Mouse (Mus musculus): ENCODE measurements around the gene Card11. TPM values are rescaled to one million over a fixed set of nuclear protein-coding genes. Genes with fewer than 3 reads are reported as not detected.

The Card11 gene
- polyA plus RNA-seq, 1 experiment from 2014 or later = 0.74 TPM

DNA sequence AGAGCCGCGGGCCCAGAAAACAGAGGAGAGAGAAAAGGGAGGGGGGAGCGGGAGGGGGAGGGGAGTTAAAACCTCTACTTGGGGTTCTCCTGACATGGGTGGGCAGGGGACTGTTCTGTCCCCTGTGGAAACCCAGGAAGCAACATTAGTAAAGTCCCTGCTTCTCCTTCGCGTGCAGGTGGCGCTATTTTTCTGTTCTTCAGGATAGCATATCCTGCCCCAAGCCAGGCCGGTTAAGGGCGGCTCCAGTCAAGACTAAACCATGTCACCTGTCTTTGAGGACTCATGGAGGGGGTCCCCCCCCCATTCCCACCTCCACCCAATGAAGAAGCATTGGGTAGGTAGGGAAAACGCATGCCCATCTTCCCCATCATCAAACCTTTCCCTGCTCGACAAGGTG is 109.3 kb downstream of the Card11 start:
- no peak for ATAC-seq (ENCODE audit: low read depth)
- no peaks in the 10 kb centered on the region for H3K27me3 ChIP-seq (ENCODE audit: control insufficient read depth, insufficient read depth, low read depth, low read length)
- no peak overlapping the region for H3K27ac ChIP-seq (ENCODE audit: low read length)
- 36% methylated on average over 10 of the region's 10 CpGs for WGBS
- H3K4me2 ChIP-seq (ENCODE audit: low read depth, low read length) = peak overlapping the region; percentile 12; the same call in 1 of the 2 replicates
- H3K9ac ChIP-seq (ENCODE audit: low read length) = no peak overlapping the region
- no peaks in the 10 kb centered on the region for H3K36me3 ChIP-seq (ENCODE audit: control insufficient read depth, insufficient read depth, low read length)
- H3K9me3 ChIP-seq (ENCODE audit: control insufficient read depth, low read length) = no peaks in the 10 kb centered on the region
- peaks cover 11% of the 10 kb centered on the region for H3K4me1 ChIP-seq (replicated peaks; ENCODE audit: control insufficient read depth, insufficient read depth, low read length)
- no peak overlapping the region for H3K4me3 ChIP-seq (ENCODE audit: low read length)

DNA sequence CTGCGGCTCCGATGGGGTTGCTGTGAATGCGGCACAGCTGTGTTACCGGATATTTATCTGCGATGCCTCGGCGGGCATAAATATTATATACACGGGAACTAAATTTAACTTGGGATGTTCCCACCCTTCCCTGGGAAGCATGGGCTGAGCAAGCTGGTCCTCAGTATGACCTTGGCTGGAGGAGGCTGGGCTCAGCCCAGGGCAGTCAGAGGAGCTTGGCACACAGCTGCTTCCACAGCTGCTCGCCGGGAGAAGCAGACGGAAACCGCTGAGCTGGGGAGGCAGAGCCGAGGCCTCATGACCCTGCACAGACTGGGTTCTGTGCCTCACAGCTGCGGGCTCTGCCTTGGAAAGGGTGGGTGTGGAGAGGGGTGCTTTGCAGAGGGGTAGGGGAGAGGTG is 110.3 kb downstream of the Card11 start:
- H3K4me1 ChIP-seq (replicated peaks; ENCODE audit: control insufficient read depth, insufficient read depth, low read length) = peaks cover 16% of the 10 kb centered on the region
- H3K9ac ChIP-seq (ENCODE audit: low read length) = no peak overlapping the region; the same call in 1 of the 2 replicates
- H3K4me3 ChIP-seq (ENCODE audit: low read length) = no peak overlapping the region
- 33% methylated on average over 14 of the region's 14 CpGs for WGBS
- H3K9me3 ChIP-seq (ENCODE audit: control insufficient read depth, low read length) = no peaks in the 10 kb centered on the region
- H3K36me3 ChIP-seq (ENCODE audit: control insufficient read depth, insufficient read depth, low read length) = no peaks in the 10 kb centered on the region
- no peak overlapping the region for H3K4me2 ChIP-seq (ENCODE audit: low read depth, low read length)
- no peaks in the 10 kb centered on the region for H3K27me3 ChIP-seq (ENCODE audit: control insufficient read depth, insufficient read depth, low read depth, low read length)
- peak overlapping the region; percentile 54; the same call in 1 of the 2 replicates for H3K27ac ChIP-seq (ENCODE audit: low read length)
- peak; percentile 91 for ATAC-seq (ENCODE audit: low read depth)

DNA sequence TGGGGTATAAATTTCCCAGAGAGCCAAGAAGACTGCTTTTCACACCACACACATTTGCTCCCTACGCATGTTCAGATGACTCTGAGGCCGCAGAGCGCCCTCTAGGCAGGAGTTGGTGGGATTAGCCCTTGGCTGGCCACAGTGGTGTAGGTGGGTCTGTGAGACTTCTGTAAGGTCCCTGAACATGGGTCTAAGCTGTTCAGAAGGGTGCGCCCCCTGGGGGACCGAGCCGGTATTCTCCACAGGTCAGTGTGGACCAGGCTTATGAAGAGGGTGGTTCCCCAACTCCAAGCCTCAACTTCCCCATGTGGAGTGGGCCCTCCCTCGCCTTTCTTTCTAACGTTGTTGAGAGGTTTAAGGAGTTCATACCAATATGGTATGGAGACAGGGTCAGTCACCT is 110.8 kb downstream of the Card11 start:
- Histone ChIP-seq H3K27ac (ENCODE audit: low read length) (peak overlapping the region; percentile 48), H3K36me3 (ENCODE audit: control insufficient read depth, insufficient read depth, low read length) (no peaks in the 10 kb centered on the region), H3K4me1 (replicated peaks; ENCODE audit: control insufficient read depth, insufficient read depth, low read length) (peaks cover 19% of the 10 kb centered on the region), H3K27me3 (ENCODE audit: control insufficient read depth, insufficient read depth, low read depth, low read length) (no peaks in the 10 kb centered on the region), H3K9me3 (ENCODE audit: control insufficient read depth, low read length) (no peaks in the 10 kb centered on the region), H3K4me3 (ENCODE audit: low read length) (no peak overlapping the region), H3K4me2 (ENCODE audit: low read depth, low read length) (no peak overlapping the region), H3K9ac (ENCODE audit: low read length) (no peak overlapping the region)
- peak; percentile 58 for ATAC-seq (ENCODE audit: low read depth)
- WGBS = 36% methylated on average over 8 of the region's 8 CpGs

DNA sequence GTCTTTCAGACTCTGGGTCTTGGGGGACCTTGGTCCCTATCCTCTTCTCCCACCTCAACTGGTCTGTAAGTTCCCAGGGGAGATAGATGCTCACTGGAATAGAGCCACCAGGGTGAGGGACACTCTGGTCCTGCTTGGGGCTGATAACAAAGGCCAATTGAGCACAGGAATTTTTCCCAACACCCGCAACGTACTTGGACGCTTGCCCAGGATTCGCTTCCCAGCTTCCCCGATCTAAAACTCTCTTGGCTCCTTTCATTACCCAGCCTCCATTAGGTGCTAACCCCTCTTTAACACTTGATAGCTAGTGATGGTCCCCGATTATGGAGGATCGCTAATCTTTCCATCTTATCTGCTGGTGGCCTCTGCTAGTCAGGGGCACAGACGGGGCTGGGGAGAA is 112.5 kb downstream of the Card11 start:
- no peak for ATAC-seq (ENCODE audit: low read depth)
- WGBS = 43% methylated on average over 8 of the region's 8 CpGs
- Histone ChIP-seq H3K4me1 (replicated peaks; ENCODE audit: control insufficient read depth, insufficient read depth, low read length) (peaks cover 19% of the 10 kb centered on the region), H3K9me3 (ENCODE audit: control insufficient read depth, low read length) (no peaks in the 10 kb centered on the region), H3K4me3 (ENCODE audit: low read length) (no peak overlapping the region), H3K9ac (ENCODE audit: low read length) (no peak overlapping the region), H3K4me2 (ENCODE audit: low read depth, low read length) (no peak overlapping the region), H3K36me3 (ENCODE audit: control insufficient read depth, insufficient read depth, low read length) (no peaks in the 10 kb centered on the region), H3K27me3 (ENCODE audit: control insufficient read depth, insufficient read depth, low read depth, low read length) (no peaks in the 10 kb centered on the region), H3K27ac (ENCODE audit: low read length) (no peak overlapping the region)

DNA sequence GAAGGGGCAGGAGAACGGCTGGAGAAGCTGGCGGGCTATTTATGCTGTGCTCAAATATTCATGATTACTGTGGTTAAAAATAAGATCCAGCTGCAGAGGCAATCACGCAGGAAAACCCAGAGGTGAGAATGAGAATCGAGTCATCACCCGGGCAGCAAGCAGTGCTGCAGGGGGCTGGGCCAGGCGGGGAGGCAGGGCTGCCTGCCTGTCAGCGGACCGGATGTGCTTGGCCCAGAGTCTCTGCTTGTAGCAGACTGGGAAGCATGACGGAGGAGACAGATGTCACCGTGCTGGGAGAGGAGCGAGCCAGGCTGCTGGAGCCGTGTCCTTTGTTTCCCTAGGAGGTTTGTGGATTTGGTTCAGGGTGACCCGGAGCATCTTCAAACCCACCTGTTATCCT is 115.4 kb downstream of the Card11 start:
- H3K4me3 ChIP-seq (ENCODE audit: low read length) = no peak overlapping the region
- no peak overlapping the region for H3K27ac ChIP-seq (ENCODE audit: low read length)
- H3K27me3 ChIP-seq (ENCODE audit: control insufficient read depth, insufficient read depth, low read depth, low read length) = no peaks in the 10 kb centered on the region
- WGBS = 21% methylated on average over 13 of the region's 13 CpGs
- H3K4me1 ChIP-seq (replicated peaks; ENCODE audit: control insufficient read depth, insufficient read depth, low read length) = peaks cover 10% of the 10 kb centered on the region
- no peaks in the 10 kb centered on the region for H3K36me3 ChIP-seq (ENCODE audit: control insufficient read depth, insufficient read depth, low read length)
- peak; percentile 80 for ATAC-seq (ENCODE audit: low read depth)
- no peak overlapping the region for H3K9ac ChIP-seq (ENCODE audit: low read length)
- H3K4me2 ChIP-seq (ENCODE audit: low read depth, low read length) = no peak overlapping the region
- H3K9me3 ChIP-seq (ENCODE audit: control insufficient read depth, low read length) = no peaks in the 10 kb centered on the region

DNA sequence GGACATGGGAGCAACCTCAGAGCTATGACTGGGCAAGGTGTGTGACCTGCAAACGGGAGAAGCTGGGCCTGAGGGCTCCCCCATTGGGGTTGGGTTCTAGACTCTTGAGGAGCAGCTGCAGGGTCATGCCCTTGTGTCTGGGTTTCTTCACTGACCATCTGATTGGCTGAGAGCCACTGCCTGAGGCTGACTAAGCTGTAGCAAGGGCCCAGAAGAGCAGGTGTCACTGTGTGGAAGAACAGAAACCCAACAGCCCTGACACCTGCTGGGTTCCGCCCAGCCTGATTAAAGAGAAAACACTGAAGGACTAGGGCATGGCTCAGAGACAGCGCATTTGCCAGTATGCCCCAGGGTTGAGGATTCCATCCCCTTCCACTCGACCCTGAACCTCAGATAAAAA is 118.0 kb downstream of the Card11 start:
- no peaks in the 10 kb centered on the region for H3K27me3 ChIP-seq (ENCODE audit: control insufficient read depth, insufficient read depth, low read depth, low read length)
- no peak overlapping the region for H3K27ac ChIP-seq (ENCODE audit: low read length)
- WGBS = 61% methylated on average over 4 of the region's 4 CpGs
- H3K9ac ChIP-seq (ENCODE audit: low read length) = no peak overlapping the region
- no peak for ATAC-seq (ENCODE audit: low read depth)
- H3K4me2 ChIP-seq (ENCODE audit: low read depth, low read length) = no peak overlapping the region
- no peaks in the 10 kb centered on the region; the same call in 1 of the 2 replicates for H3K9me3 ChIP-seq (ENCODE audit: control insufficient read depth, low read length)
- H3K4me1 ChIP-seq (replicated peaks; ENCODE audit: control insufficient read depth, insufficient read depth, low read length) = peaks cover 8% of the 10 kb centered on the region; the same call in 1 of the 2 replicates
- H3K4me3 ChIP-seq (ENCODE audit: low read length) = no peak overlapping the region
- no peaks in the 10 kb centered on the region for H3K36me3 ChIP-seq (ENCODE audit: control insufficient read depth, insufficient read depth, low read length)

DNA sequence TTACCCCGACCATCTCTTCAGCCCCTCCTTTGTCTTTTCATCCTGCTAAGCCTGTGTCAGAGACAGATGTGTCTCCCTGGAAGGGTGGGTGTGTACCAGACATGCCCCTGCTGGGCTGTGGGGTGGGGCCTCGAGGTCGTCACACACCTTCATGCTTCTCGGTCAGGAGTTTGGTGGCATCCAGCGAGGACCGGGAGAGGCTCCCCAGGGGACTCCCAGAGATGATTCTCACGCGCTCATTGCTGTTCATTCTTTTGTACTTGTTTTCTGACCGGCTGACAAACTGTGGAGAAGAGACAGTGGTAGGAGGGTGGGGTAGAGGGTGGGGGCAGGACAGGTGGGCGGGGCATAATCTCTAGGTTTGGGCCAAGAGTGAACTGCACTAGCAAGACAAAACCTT is 120.2 kb downstream of the Card11 start:
- Histone ChIP-seq H3K9ac (ENCODE audit: low read length) (no peak overlapping the region), H3K27ac (ENCODE audit: low read length) (no peak overlapping the region), H3K4me2 (ENCODE audit: low read depth, low read length) (no peak overlapping the region), H3K4me3 (ENCODE audit: low read length) (no peak overlapping the region), H3K27me3 (ENCODE audit: control insufficient read depth, insufficient read depth, low read depth, low read length) (no peaks in the 10 kb centered on the region), H3K9me3 (ENCODE audit: control insufficient read depth, low read length) (no peaks in the 10 kb centered on the region; the same call in 1 of the 2 replicates), H3K4me1 (replicated peaks; ENCODE audit: control insufficient read depth, insufficient read depth, low read length) (peaks cover 4% of the 10 kb centered on the region; the same call in 1 of the 2 replicates), H3K36me3 (ENCODE audit: control insufficient read depth, insufficient read depth, low read length) (no peaks in the 10 kb centered on the region)
- WGBS = 41% methylated on average over 10 of the region's 10 CpGs
- ATAC-seq (ENCODE audit: low read depth) = no peak

DNA sequence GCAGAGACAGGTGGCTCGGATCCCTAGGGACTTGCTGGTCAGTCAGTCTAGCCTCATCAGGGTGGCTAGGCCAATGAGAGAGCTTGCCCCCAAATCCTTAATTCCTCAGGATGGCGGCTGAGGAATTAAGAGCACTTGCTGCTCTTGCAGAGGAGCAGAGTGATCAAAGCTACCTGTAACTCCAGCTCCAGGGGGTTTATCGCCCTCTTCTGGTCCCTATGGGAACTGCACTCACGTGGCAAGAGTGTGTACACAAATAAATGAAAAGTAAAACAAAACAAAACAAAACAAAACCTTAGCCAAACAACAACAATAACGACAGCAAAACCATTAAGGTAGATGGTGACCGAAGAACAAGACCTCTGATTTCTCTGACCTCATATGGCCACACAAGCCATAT is 121.7 kb downstream of the Card11 start:
- Histone ChIP-seq H3K4me3 (ENCODE audit: low read length) (no peak overlapping the region), H3K9ac (ENCODE audit: low read length) (no peak overlapping the region), H3K9me3 (ENCODE audit: control insufficient read depth, low read length) (no peaks in the 10 kb centered on the region; the same call in 1 of the 2 replicates), H3K4me1 (replicated peaks; ENCODE audit: control insufficient read depth, insufficient read depth, low read length) (no peaks in the 10 kb centered on the region; the same call in 1 of the 2 replicates), H3K27ac (ENCODE audit: low read length) (no peak overlapping the region), H3K4me2 (ENCODE audit: low read depth, low read length) (no peak overlapping the region), H3K36me3 (ENCODE audit: control insufficient read depth, insufficient read depth, low read length) (no peaks in the 10 kb centered on the region), H3K27me3 (ENCODE audit: control insufficient read depth, insufficient read depth, low read depth, low read length) (no peaks in the 10 kb centered on the region)
- ATAC-seq (ENCODE audit: low read depth) = no peak
- 66% methylated on average over 6 of the region's 6 CpGs for WGBS

DNA sequence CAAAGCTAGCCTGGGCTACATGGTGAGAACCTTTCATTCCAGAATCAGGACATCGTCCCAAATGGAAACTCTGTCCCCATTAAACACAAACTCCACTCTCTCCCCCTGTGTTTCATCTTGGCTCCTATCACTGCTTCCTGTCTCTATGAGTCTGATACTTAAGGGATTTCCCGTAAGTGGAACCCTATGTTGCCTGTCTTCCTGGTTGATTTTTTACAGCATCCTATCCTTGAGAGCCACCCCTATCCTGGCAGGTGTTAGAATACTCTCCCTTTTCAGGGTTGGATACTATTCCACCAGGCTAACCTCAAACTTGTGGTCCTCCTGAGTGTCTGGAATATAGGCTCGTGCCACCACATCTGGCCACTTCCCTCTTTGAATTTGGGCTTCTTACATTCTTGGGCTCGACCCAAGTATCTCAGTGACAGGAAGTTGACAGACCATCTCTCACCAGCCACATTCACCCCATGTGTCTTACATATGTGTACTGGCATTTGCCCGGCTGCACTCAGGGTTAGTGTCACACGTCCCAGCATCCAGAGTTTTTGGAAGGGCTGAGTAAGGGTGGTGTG is 126.6 kb downstream of the Card11 start:
- Histone ChIP-seq H3K36me3 (ENCODE audit: control insufficient read depth, insufficient read depth, low read length) (no peaks in the 10 kb centered on the region), H3K4me3 (ENCODE audit: low read length) (no peak overlapping the region), H3K9me3 (ENCODE audit: control insufficient read depth, low read length) (no peaks in the 10 kb centered on the region; the same call in 1 of the 2 replicates), H3K9ac (ENCODE audit: low read length) (no peak overlapping the region), H3K4me2 (ENCODE audit: low read depth, low read length) (peak overlapping the region; percentile 34; the same call in 1 of the 2 replicates), H3K27ac (ENCODE audit: low read length) (no peak overlapping the region), H3K27me3 (ENCODE audit: control insufficient read depth, insufficient read depth, low read depth, low read length) (no peaks in the 10 kb centered on the region; the same call in 1 of the 2 replicates), H3K4me1 (replicated peaks; ENCODE audit: control insufficient read depth, insufficient read depth, low read length) (peaks cover 23% of the 10 kb centered on the region)
- no peak for ATAC-seq (ENCODE audit: low read depth)
- WGBS = 43% methylated on average over 6 of the region's 6 CpGs

All from lung, embryonic 16.5 days (tissue).